Mouse (Mus musculus): ENCODE data around the gene Atp5f1. TPM values are rescaled to one million over a fixed set of nuclear protein-coding genes. Genes with fewer than 3 reads are reported as not detected.
A peak's percentile ranks its signal among the peaks of the same experiment; 100 is the strongest.
"Not testable (repeated sequence)": the region's sequence is repeated elsewhere in the genome, so short reads cannot be mapped to it uniquely, and the experiment has no call there.

Atp5f1 gene
- total RNA-seq (2021) = 100 to 1,000 TPM; 277 to 291 TPM

GRCm38 (mm10) chr3:105959999-105960398 lies at the start of gene Atp5f1:
Gene Atp5f1, minus strand, starts transcription at chr3:105960099.
- no peak for DNase-seq

GRCm38 (mm10) chr3:106003360-106003759 lies 43.5 kb upstream of the Atp5f1 start:
- DNase-seq = not testable (repeated sequence)

DNA sequence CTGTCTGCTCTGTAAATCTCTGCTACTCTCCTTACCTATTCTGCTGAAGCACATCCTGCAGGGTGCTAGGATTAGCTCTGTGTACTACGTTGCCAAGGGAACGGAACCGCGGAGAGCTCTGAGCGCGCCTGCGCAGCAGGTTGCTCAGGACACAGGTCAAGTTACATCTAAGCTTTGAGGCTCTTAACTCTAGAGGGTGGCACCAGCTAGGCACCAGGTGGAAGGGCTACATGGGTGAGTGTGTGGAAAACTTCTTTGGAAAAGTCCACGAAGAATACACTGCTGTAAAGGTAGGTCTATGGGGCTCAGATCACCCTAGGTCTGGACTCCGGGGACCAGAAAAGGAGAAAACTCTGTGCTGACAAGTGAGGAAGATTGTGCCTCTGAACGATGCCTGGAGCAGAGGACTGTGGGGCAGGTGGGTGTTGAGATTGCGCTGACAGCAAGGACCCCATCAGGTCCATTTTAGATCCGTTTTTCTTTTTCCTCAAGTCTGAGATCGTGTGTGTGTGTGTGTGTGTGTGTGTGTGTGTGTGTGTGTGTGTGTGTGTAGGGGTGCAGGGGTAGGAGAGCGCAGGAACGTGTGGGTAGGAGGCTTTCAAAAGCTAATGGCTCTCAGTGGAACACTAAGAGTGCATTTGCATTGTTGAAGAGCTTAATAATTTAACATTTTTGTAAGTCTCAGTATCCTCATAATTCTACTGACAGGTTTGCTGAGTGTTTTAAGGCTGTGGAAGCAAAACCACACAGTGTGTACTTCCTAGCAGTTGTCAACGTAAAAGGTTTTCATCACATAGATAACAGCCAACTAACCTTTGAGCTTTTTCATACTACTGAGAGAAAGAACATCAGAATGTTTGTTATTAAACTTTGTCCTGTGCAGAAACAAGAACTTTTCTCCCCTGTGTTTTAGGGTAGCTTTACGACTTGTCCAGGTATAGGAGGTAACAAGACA lies 41.8 kb upstream of the Atp5f1 start:
- DNase-seq = peak; percentile 16 to 18

GRCm38 (mm10) chr3:106000707-106001375 lies 40.9 kb upstream of the Atp5f1 start:
- DNase-seq = no peak

DNA sequence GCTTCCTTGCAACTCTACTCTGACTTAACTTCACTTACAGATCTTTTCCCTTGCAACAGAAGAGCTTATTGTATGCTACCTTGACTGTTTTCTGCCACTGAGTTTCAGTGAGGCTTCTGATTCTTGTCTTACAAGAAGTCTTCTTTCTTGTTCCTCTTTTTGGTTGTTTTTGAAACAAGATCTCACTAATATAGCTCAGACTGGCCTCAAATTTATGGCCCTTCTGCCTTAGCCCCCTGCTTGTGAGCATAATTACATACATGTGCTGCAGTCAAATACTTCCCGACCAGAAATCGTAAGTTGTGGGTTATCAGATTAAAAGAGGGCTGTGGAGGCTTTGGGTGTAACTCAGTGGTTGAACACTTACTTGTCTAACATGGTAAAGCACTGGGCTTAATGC lies 34.8 kb upstream of the Atp5f1 start:
- DNase-seq = no peak

DNA sequence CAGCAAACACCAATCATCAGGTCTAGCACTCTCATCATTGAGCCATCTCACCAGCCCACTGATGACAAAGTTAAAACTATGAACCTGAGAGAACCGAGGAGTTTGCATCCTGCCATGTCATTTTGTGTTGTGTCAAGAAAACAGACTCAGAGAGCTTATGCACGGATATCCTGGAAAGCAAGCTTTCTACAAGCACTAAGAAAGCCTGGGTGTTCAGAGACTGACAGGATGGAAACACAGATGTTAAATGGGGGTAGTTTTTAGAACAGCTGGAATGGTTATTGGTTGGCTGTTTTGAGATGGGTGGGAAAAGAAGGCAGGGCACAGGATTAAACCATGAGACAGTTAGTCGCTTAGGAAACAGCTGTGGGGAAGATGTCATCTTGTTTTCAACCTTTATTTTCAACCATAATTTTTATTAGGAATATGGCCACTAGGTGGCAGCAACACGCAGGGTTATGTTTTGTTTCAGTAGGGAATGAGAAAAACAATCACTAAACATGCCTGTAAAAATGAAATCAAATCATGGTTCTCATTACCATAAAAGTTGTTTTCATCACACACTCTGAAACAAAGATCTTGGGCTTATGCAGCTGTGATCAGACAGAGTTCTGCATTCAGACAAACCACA lies 31.9 kb upstream of the Atp5f1 start:
- peak; percentile 11 to 31 for DNase-seq

DNA sequence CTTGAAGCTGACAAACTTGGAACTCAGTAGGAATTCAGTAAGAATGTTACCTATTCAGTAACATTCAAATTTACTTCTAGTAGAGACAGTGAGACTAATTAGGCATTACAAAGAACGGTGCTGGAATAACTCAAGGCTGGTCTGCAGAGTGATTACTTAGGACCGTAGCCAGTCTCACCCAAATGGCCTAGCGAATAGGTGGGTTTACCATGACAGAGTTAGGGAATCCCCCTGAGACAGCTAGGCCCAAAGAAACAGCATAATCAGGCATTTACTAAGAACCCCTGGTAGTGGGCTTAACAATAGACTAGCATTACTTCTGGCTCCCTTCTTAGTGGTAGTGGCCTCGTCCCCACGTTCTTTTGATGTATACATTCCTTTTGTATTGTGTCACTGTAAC lies 29.7 kb upstream of the Atp5f1 start:
- DNase-seq = not testable (repeated sequence)

GRCm38 (mm10) chr3:105974174-105974573 lies 14.3 kb upstream of the Atp5f1 start:
- no peak for DNase-seq

DNA sequence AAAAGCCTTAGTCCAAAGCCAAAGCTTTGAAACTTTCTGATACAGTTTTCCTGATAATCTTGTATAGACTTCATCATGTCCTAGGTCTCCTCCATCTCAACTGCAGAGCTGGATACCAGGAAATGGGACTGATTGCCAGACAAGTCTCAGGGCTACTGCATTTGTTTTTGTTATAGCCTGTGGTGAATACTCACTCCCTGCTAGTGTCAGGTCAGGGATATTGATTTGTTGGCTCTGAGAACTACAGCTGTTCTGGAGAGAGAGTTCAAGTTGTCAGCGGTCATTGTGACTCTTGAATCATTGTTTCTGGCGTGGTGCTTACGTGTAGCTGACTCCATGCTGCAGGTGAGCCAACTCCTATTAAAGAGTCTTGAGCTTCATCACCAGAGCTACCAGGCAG lies 13.5 kb upstream of the Atp5f1 start, which contains the start of gene Ovgp1:
Ovgp1 (plus strand) TSS at position 301 of the 400 bp plus-strand sequence.
- DNase-seq = no peak

- no peak for DNase-seq
Observed at GRCm38 (mm10) chr3:105971831-105972446, 12.0 kb upstream of the Atp5f1 start.

- DNase-seq = no peak
Observed at GRCm38 (mm10) chr3:105960700-105961099, 801 bp upstream of the Atp5f1 start.

- DNase-seq = no peak
Observed at GRCm38 (mm10) chr3:105959585-105959984, 314 bp downstream of the Atp5f1 start.

GRCm38 (mm10) chr3:105958974-105959580 lies 822 bp downstream of the Atp5f1 start, which contains the start of gene Wdr77:
Gene Wdr77, plus strand, starts transcription at chr3:105959369.
- DNase-seq = peak; percentile 94 to 95

GRCm38 (mm10) chr3:105958204-105958603 lies 1.7 kb downstream of the Atp5f1 start:
- no peak for DNase-seq

DNA sequence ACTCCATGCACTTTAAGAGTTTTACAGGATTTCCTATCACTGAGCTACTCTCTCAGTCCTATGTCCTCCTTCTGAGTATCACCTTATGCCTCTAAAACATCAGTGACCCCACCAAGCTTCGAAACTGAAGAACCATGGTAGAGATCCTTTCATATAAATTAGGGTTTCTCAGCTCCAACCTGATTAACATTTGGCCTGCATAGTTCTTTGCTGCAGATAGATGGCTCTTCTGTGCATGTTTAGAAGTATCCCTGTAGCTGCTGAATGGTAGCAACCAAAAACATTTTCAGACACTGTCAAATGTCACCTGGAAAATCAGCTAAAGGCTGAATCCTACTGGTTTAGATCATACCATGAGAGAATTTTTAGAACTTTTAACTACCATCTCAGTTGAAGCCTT lies 2.7 kb downstream of the Atp5f1 start:
- DNase-seq = no peak

DNA sequence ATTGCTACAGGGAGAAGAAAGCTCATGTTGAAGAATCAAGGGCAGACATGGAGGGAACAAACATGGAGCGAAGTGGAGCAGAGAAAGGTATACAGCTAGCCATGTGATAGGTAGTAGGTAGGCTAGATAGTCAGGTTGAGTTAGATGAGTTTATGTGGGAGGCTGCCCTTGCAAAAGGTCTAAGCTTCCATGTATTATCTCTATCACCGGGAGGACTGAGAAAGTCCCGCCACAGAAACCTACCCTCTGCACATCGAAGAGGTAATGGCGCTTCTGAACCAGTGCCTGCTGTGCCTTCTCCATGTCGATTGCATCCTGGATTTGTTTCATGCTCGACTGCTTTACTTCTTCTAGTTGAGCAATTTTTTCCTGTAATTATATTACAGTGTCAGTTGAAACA lies 8.6 kb downstream of the Atp5f1 start:
- no peak for DNase-seq

DNA sequence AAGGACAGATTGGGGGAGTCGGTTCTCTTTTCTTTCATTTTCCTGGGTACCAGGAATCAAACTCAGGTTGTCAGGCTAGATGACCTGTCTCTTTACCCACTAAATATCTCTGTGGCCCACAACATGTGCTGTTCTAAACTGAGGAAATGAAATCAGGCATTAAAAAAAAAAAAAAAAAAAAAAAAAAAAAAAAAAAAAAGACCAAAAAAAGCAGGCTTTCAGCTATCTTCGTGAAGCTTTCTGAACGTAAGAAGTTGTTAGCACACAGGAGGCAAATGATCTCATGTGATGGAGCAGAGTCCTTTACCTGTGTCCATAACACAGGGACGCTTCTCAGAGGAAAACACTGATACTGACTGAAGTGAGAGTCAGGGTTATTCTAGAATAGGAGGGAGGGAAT lies 23.8 kb downstream of the Atp5f1 start:
- DNase-seq = no peak

GRCm38 (mm10) chr3:105935033-105935432 lies 24.9 kb downstream of the Atp5f1 start:
- no peak for DNase-seq

GRCm38 (mm10) chr3:105933926-105934325 lies 26.0 kb downstream of the Atp5f1 start:
- DNase-seq = no peak

DNA sequence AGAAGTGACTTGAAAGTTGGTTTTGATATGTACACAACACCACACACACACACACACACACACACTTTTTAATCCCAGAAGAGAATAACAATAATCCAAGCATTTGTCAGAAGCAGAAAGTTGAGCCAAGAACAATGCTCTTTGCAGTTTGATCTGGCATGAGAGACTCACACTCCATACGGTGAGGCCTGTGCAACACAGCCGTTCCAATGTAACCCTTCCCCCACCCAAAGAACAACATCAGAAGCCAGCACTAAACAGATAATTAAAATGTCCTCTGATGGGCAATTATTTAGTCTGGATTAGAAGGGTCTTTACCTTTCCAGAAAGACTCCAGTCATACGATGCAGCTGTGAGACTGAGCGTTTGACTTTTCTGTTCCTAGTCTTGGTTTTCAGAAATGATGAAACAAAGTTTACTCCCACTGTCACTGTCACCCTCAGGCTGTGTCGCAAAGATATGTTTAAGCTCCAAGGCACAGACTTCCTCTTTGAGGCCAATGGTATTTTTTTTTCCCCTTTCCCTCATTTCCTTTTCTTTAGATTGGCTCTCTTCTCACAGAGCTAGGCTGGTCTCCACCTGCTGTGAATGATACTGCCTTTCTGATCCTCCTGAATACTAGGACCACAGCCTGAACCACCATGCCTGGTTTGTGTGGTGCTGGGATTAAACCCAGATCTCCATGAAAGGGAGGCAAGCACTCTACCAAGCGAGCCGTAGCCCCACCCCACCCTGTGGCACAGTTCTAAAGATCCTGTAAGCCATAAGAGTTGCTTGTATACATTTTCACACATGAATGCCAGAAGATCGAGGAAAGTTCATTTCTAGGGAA lies 27.4 kb downstream of the Atp5f1 start, which contains the start of gene I830077J02Rik:
I830077J02Rik (minus strand) TSS at position 425 of the 832 bp plus-strand sequence.
- no peak for DNase-seq

GRCm38 (mm10) chr3:105931095-105931494 lies 28.8 kb downstream of the Atp5f1 start:
- no peak for DNase-seq
